Mouse (Mus musculus) stomach, postnatal 0 days (tissue): ENCODE measurements around the gene Ankk1.

Source experiments
- CTCF ChIP-seq: IDR thresholded peaks from 2 replicates; pipeline ENCODE4 v1.5.1; 2016; ENCODE audit warnings: antibody characterized with exemption, low read depth, mild to moderate bottlenecking, moderate library complexity
- EP300 ChIP-seq: optimal IDR thresholded peaks from 2 replicates; pipeline ENCODE3; 2016; ENCODE audit warnings: antibody characterized with exemption

- TF ChIP-seq CTCF (no peak), EP300 (no peak)
These were observed 46.9 kb downstream of the Ankk1 start for GRCm38 (mm10) chr9:49379962-49380361.
